Mouse (Mus musculus): ENCODE results near the gene Slc6a5. TPM values are rescaled to one million over a fixed set of nuclear protein-coding genes. Genes with fewer than 3 reads are reported as not detected.
A peak's percentile ranks its signal among the peaks of the same experiment; 100 is the strongest.

Slc6a5 gene
- total and polyA plus RNA-seq, 2 experiments from 2014 or later = 0.10 TPM; not detected in 1

DNA sequence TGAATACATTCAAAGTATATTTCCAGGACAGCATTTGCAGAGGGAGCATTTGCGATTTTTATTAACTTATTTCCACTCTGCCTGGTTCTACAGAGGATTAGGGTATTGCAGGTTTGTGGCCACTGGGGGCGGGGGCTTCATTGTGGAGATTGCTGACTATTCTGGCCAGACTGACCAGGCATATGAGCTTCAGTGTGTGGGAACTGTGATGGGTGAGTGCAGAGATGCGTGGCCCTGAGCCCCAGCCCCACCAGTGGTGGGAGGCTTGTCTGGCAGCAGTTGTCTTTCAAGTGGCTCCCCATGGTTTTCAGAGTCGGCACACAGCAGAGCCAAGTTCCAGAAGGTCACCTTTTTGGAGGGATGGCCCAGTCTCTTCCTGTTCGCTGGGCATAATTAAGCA, 32.5 kb downstream of the Slc6a5 start:
- H3K4me3 ChIP-seq (ENCODE audit: low read depth, low read length) = no peak overlapping the region

DNA sequence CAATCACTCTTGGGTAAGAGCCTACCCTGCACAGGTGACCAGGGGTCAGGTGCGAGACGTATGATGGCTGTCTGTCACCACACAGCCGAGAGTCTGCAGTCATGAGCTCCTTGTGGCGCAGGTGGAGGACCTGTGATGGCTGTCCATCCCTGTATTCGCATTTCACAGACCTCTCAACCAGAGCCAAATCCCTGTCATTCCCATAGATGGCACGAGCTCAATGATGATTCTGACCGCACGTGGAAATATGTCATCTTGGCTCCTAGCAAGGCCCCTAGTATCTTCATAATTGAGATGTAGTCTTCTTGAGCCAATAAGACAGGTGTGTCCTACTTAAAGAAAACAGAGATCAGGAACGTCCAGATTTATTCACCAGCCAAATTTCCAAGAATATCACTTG, 36.7 kb downstream of the Slc6a5 start:
- no peak for TF ChIP-seq CTCF (IDR thresholded peaks at IDR 0.05; ENCODE audit: low read depth)
- Histone ChIP-seq H3K36me3 (ENCODE audit: insufficient read depth) (no peaks in the 10 kb centered on the region), H3K4me2 (ENCODE audit: low read depth) (no peak overlapping the region), H3K4me3 (ENCODE audit: low read depth, low read length) (no peak overlapping the region), H3K9ac (no peak overlapping the region), H3K27me3 (ENCODE audit: insufficient read depth, low read length) (no peaks in the 10 kb centered on the region), H3K9me3 (ENCODE audit: low read length) (no peaks in the 10 kb centered on the region), H3K4me1 (ENCODE audit: insufficient read depth) (no peaks in the 10 kb centered on the region), H3K27ac (ENCODE audit: low read depth, low read length) (no peak overlapping the region)
- DNase-seq = no peak
- no peak for ATAC-seq
- 92% methylated on average over 9 of the region's 9 CpGs for WGBS

More for the DNA sequence above, 32.5 kb downstream of the Slc6a5 start:
- no peaks in the 10 kb centered on the region for H3K36me3 ChIP-seq (ENCODE audit: insufficient read depth)
- H3K27ac ChIP-seq (ENCODE audit: low read depth, low read length) = no peak overlapping the region
- WGBS = 45% methylated on average over 5 of the region's 5 CpGs
- no peak overlapping the region for H3K9ac ChIP-seq
- no peaks in the 10 kb centered on the region for H3K4me1 ChIP-seq (ENCODE audit: insufficient read depth)
- H3K4me2 ChIP-seq (ENCODE audit: low read depth) = no peak overlapping the region
- TF ChIP-seq CTCF (IDR thresholded peaks at IDR 0.05; ENCODE audit: low read depth) = no peak
- ATAC-seq (no peak), DNase-seq (no peak)
- no peaks in the 10 kb centered on the region for H3K27me3 ChIP-seq (ENCODE audit: insufficient read depth, low read length)
- H3K9me3 ChIP-seq (ENCODE audit: low read length) = no peaks in the 10 kb centered on the region

DNA sequence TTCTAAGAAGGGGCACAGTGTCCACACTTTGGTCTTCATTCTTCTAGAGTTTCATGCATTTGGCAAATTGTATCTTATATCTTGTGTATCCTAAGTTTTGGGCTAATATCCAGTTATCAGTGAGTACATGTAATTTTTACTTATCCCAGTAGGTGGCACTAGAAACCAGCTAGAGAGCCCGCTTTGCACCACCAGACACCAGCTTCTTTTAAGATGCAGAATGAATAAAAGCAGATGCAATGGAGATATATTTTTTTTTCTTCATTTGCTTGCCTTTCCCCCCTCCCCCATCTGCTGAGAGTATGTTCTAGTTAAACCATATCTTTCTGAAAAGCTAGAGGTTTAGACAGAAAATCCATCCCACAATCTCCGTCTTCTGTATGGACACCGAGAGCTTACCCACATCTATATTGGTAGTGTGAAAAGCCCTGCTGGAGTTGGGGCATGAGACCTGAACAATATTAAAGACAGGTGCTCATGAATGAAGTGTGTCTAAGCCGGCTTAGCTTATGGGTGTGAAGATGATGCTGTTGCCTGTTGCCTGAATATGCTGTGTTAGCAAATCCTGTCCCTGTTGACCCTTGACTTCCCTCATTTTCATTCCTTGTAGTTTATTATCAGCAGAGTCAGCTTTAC, 43.7 kb downstream of the Slc6a5 start:
- 36% methylated on average over 4 of the region's 4 CpGs for WGBS
- Histone ChIP-seq H3K4me2 (ENCODE audit: low read depth) (no peak overlapping the region), H3K27ac (ENCODE audit: low read depth, low read length) (no peak overlapping the region)

DNA sequence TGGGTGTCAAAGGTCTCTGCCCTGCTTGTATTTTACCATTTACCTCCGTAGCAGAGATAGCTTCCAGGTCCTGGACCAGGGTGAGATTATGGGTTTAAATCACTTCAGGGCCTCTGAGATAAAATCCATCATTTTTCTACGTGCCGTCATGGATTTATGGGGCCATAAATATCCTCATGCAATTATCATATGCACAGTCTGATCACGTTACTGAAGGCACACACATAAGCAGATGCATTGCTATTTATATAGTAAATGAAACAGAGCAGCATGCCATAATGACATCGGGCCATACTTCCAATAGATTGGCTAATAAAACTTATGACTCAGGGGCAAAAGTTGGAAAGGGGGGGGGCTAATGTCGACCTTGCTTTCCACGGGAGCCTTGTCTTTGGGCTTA, 44.9 kb downstream of the Slc6a5 start:
- no peak overlapping the region for H3K4me3 ChIP-seq (ENCODE audit: low read depth, low read length)
- TF ChIP-seq CTCF (IDR thresholded peaks at IDR 0.05; ENCODE audit: low read depth) = no peak
- no peak overlapping the region for H3K27ac ChIP-seq (ENCODE audit: low read depth, low read length)
- no peaks in the 10 kb centered on the region for H3K4me1 ChIP-seq (ENCODE audit: insufficient read depth)
- H3K9ac ChIP-seq = no peak overlapping the region
- ATAC-seq = peak; percentile 59
- H3K9me3 ChIP-seq (ENCODE audit: low read length) = no peaks in the 10 kb centered on the region
- 77% methylated on average over 7 of the region's 7 CpGs for WGBS
- no peak for DNase-seq
- no peaks in the 10 kb centered on the region for H3K27me3 ChIP-seq (ENCODE audit: insufficient read depth, low read length)
- H3K36me3 ChIP-seq (ENCODE audit: insufficient read depth) = no peaks in the 10 kb centered on the region
- no peak overlapping the region for H3K4me2 ChIP-seq (ENCODE audit: low read depth)

More for the DNA sequence above, 43.7 kb downstream of the Slc6a5 start:
- peak; percentile 72 for TF ChIP-seq CTCF (IDR thresholded peaks at IDR 0.05; ENCODE audit: low read depth)
- H3K4me1 ChIP-seq (ENCODE audit: insufficient read depth) = no peaks in the 10 kb centered on the region
- no peaks in the 10 kb centered on the region for H3K36me3 ChIP-seq (ENCODE audit: insufficient read depth)
- H3K9me3 ChIP-seq (ENCODE audit: low read length) = no peaks in the 10 kb centered on the region
- no peaks in the 10 kb centered on the region for H3K27me3 ChIP-seq (ENCODE audit: insufficient read depth, low read length)
- H3K9ac ChIP-seq = no peak overlapping the region
- DNase-seq (peak; percentile 81), ATAC-seq (peak; percentile 77)
- H3K4me3 ChIP-seq (ENCODE audit: low read depth, low read length) = no peak overlapping the region

DNA sequence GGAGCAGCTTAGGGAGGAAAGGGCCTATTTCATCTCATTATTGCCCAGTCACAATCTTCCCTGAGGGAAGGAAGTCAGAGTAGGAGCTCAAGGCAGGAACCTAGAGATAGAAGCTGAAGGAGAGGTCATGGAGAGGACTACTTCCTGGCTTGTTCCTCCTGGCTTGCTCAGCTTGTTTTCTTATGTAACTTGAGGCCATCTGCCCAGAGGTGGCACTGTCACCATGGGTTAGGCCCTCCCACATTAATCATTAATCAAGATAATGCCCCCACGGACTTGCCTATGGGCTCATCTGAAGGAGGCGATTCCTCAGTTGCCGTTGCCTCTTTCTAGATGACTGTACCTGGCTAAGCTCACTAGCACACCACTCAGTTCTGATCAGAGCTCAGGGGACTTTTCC, 47.2 kb downstream of the Slc6a5 start:
- no peak overlapping the region for H3K4me2 ChIP-seq (ENCODE audit: low read depth)
- H3K9me3 ChIP-seq (ENCODE audit: low read length) = no peaks in the 10 kb centered on the region
- no peak for DNase-seq
- WGBS = 87% methylated on average over 3 of the region's 3 CpGs
- H3K4me1 ChIP-seq (ENCODE audit: insufficient read depth) = no peaks in the 10 kb centered on the region
- TF ChIP-seq CTCF (IDR thresholded peaks at IDR 0.05; ENCODE audit: low read depth) = no peak
- H3K36me3 ChIP-seq (ENCODE audit: insufficient read depth) = no peaks in the 10 kb centered on the region
- H3K27ac ChIP-seq (ENCODE audit: low read depth, low read length) = no peak overlapping the region
- ATAC-seq = no peak
- H3K4me3 ChIP-seq (ENCODE audit: low read depth, low read length) = no peak overlapping the region
- H3K27me3 ChIP-seq (ENCODE audit: insufficient read depth, low read length) = no peaks in the 10 kb centered on the region
- no peak overlapping the region for H3K9ac ChIP-seq

DNA sequence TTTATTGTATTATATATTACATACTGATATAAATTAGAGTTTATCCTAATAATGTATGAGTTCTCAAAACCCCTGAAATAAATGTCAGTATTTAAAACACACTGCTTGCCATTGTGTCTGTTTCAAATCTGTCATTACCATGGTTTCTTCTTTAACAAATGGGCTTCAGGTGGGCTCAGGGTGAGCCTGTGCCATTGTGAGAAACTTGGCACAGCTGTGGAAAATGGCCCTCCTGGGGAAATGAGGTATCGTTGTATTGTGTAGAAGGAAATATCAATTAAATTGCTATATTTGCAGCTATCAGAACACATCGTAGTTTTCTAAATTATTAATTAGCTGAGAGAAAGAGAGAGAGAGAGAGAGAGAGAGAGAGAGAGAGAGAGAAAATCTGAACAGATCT, 53.8 kb downstream of the Slc6a5 start:
- no peak for TF ChIP-seq CTCF (IDR thresholded peaks at IDR 0.05; ENCODE audit: low read depth)
- no peak for ATAC-seq
- WGBS = 73% methylated on average over 2 of the region's 2 CpGs

DNA sequence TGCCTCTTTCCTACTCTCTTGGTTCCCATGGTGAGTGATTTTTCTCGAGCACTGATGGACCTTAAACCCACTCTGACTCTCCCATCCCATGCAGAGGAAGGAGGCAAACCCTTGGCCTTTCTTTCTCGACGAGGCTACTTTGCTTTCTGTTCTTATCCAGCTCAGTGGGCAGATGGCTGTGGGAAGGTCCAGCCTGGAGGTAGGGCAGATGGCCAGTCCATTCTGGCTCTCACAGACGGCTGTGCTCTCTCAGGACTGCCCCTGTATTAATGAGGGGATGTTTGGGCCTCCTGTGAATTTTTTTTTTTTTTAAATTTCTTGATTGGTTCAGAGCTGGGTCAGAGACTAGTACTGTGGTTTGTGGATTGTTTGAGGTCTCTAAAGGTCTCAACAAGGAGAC, 59.6 kb downstream of the Slc6a5 start:
- 34% methylated on average over 4 of the region's 4 CpGs for WGBS
- DNase-seq (no peak), ATAC-seq (no peak)
- no peak overlapping the region for H3K9ac ChIP-seq
- peaks cover 12% of the 10 kb centered on the region for H3K27me3 ChIP-seq (ENCODE audit: insufficient read depth, low read length)
- no peaks in the 10 kb centered on the region for H3K4me1 ChIP-seq (ENCODE audit: insufficient read depth)
- H3K27ac ChIP-seq (ENCODE audit: low read depth, low read length) = no peak overlapping the region
- H3K4me2 ChIP-seq (ENCODE audit: low read depth) = no peak overlapping the region
- H3K36me3 ChIP-seq (ENCODE audit: insufficient read depth) = no peaks in the 10 kb centered on the region
- no peak overlapping the region for H3K4me3 ChIP-seq (ENCODE audit: low read depth, low read length)
- TF ChIP-seq CTCF (IDR thresholded peaks at IDR 0.05; ENCODE audit: low read depth) = no peak
- H3K9me3 ChIP-seq (ENCODE audit: low read length) = no peaks in the 10 kb centered on the region

More for the DNA sequence above, 53.8 kb downstream of the Slc6a5 start:
- H3K9ac ChIP-seq = no peak overlapping the region
- no peaks in the 10 kb centered on the region for H3K36me3 ChIP-seq (ENCODE audit: insufficient read depth)
- H3K4me1 ChIP-seq (ENCODE audit: insufficient read depth) = no peaks in the 10 kb centered on the region
- H3K4me3 ChIP-seq (ENCODE audit: low read depth, low read length) = no peak overlapping the region
- no peak overlapping the region for H3K27ac ChIP-seq (ENCODE audit: low read depth, low read length)
- DNase-seq = no peak
- H3K4me2 ChIP-seq (ENCODE audit: low read depth) = no peak overlapping the region
- H3K27me3 ChIP-seq (ENCODE audit: insufficient read depth, low read length) = no peaks in the 10 kb centered on the region
- no peaks in the 10 kb centered on the region for H3K9me3 ChIP-seq (ENCODE audit: low read length)

All from forebrain, postnatal 0 days (tissue).